Mouse (Mus musculus): Measurements from ENCODE around the gene Glis3. TPM values are rescaled to one million over a fixed set of nuclear protein-coding genes. Genes with fewer than 3 reads are reported as not detected.

Gene Glis3
- total RNA-seq (2015; ENCODE audit: low replicate concordance) = 0.38 and 1.7 TPM in 2 replicates
- 0.43 and 0.70 TPM in 2 replicates for total RNA-seq (2017; ENCODE audit: low replicate concordance)

DNA sequence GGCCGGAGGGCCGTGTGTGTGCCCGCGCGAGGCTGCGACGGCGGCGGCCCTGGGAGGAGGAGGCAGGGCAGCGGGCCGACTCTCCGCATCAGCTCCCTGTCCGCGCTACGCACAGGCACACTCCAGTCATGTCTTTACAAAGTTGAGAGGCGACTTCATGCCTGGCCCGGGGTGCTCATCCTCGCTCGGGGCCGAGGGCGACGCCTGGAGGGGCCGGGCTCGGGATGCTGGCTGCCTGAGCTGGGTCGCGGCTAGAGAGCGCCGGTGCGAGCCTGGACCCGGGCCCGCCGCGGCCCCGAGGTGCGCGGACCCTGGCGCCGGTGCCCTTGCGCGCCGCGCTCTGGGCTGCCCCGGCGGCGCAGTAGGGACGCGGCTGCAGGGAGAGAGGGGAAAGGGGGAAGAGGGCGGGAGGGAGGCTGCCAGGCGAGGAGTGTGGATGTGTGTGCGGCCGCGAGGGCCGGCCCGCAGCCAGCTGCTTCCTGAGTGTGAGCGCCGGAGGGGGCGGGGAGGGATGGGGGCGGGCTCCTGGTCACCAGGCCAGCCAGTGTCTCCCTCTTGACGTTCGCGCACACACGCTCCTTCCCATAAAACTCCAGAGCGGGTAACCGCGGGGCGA, at the start of gene Glis3:
Glis3 (minus strand) TSS at position 302 of the 616 bp plus-strand sequence.
- ATAC-seq (replicated peaks; ENCODE audit: low FRiP score, poor library complexity, severe bottlenecking) = no peak

DNA sequence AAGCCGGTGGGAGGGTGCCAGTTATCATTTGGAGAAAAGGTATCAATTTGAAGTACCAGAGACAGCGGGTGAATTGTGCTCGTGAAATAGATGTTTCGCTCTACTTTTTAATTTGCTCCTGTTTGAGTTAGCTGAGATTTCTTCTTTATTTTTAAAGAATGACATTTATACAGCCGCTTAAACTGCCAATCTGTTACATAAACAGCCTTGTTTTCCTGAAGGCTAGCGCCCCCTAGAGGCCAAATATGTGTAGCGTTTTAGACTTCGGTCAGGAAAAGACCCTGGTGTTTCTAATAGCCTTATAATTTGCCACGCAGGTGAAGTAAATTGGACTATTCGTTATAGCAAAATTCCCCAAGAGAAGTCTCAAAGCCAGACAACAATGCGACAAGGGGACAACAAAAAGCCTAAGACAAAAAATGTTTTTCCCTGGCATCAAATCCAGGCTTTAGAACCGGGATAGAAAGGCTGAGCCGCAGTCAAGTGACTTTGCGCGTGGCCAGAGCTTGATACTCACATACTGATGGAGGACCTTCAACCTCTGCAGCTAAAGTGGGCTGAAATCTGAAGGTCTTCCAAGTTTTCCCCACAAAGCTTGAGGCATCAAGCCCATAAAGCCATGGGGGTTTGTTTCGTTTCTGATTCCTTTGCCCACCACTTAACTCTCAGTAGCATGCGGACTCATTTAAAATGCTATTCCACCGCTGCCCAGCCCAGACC, 46.4 kb upstream of the Glis3 start:
- ATAC-seq (replicated peaks; ENCODE audit: low FRiP score, poor library complexity, severe bottlenecking) = no peak

GRCm38 (mm10) chr19:28724641-28725040, 44.8 kb upstream of the Glis3 start:
- no peak for ATAC-seq (replicated peaks; ENCODE audit: low FRiP score, poor library complexity, severe bottlenecking)

DNA sequence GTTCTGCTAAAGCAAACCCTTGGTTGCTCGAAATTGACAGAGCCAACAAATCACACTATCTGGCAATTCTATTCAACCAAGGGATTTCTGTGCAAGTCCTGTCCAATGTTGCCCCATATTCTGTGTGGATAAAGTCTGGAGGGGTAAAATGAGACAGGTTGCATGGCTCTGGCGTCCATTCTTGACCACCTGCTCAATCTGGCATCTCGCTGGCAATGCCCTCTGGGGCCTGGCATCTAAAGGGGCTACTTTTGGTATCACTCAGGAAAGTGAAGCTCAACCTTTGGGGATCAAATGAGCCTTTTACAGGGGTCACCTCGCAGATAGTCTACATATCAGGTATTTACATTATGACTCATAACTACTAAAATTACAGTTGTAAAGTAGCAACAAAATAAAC, 42.7 kb upstream of the Glis3 start:
- ATAC-seq (replicated peaks; ENCODE audit: low FRiP score, poor library complexity, severe bottlenecking) = no peak

DNA sequence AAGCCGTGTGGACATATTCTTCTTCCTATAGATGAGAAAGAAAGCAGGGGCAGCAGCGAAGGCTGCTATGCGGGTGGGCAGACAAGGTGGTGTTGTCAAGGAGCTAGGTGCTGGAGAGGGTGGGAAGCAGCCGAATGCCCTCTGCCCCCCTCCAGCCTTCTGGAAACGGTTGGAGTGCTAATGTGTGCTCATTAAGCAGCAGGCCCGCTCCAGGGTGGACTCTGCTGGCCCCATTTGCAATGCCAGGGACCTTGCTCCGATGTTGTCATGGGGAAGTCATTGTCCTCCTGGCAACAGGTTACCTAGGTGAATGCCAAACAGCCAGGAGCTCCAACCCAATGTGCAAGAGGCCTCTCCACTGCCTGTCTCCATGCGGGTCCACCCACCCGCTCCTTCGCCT, 42.0 kb upstream of the Glis3 start:
- ATAC-seq (replicated peaks; ENCODE audit: low FRiP score, poor library complexity, severe bottlenecking) = no peak

DNA sequence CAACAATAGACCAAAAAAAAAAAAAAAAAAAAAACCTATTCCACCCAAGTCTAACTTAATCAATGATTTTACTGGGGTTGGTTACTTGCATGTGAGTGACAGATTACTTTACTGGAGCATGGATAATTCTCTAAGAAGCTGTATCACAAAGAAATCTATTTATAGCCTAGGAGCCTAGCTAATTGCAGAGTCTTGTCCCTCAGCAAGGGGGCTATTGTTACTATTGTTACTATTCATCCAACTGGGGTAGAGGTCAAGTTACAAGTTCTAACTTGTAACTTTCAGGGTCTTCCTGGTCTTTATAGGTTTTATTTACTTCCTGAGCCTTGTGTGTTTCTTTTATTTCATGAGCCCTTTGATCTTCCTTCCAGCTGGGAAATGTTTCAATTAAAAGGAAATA, 40.1 kb upstream of the Glis3 start:
- no peak for ATAC-seq (replicated peaks; ENCODE audit: low FRiP score, poor library complexity, severe bottlenecking)

- no peak for ATAC-seq (replicated peaks; ENCODE audit: low FRiP score, poor library complexity, severe bottlenecking)
These were observed 34.8 kb upstream of the Glis3 start for GRCm38 (mm10) chr19:28714674-28715073.

DNA sequence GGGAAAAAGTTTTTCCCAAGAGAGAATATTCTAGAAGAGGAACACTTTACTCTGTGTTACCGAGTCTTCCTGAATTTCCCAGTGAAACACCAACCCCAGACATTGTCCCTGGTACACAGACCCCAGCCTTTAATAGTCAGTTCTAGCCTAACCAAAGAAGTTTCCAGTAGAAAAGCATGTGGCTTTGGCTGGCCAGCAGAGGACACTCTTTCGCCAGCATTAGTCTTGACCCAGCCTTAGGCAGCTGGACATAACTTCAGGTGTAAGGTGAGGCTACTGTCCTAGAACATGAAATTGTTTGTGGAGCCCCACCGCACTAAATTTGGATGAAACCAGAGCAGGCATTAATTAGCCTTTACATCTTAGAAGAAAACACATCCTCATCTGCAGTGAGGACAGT, 17.8 kb upstream of the Glis3 start:
- no peak for ATAC-seq (replicated peaks; ENCODE audit: low FRiP score, poor library complexity, severe bottlenecking)

DNA sequence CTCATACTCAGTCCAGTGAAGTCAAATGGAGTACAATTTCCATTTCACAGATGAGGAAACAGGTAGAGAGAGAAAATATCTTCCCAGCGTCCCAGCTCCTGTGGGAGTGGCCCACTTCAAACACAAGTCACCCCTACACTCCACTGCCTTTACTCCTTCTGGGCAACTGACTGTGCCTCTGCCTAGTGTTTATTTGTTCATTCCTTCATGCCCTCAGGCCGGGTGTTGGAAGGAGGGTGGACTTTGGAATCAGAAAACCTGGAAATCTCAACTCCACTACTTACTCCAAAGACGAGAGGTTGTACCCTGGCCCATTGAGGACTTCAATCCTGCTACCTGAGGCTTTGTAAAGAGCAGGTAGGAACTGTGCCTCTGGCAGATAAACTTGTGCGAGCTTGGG, 6.5 kb upstream of the Glis3 start:
- ATAC-seq (replicated peaks; ENCODE audit: low FRiP score, poor library complexity, severe bottlenecking) = no peak

DNA sequence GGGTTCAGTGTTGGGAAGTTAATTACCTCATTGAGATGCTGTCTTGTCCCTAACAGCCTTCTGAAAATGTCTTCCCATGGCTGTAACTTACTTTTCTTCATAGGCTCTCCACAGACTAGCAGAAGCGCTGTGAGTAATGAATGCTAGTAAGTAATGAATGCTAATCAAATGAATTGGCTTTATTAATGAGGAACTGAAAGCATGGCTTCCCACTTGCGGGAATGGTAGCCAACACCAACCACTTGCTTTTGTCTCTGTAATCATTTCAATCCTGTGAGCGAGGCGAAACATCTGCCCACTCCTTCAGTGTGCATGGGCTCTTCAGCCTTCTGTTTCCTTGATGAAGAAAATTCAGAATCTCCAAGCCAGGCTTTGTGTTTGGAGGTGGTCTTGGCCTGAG, 5.6 kb upstream of the Glis3 start:
- ATAC-seq (replicated peaks; ENCODE audit: low FRiP score, poor library complexity, severe bottlenecking) = no peak

- no peak for ATAC-seq (replicated peaks; ENCODE audit: low FRiP score, poor library complexity, severe bottlenecking)
These were observed 4.5 kb upstream of the Glis3 start for GRCm38 (mm10) chr19:28684347-28684746.

DNA sequence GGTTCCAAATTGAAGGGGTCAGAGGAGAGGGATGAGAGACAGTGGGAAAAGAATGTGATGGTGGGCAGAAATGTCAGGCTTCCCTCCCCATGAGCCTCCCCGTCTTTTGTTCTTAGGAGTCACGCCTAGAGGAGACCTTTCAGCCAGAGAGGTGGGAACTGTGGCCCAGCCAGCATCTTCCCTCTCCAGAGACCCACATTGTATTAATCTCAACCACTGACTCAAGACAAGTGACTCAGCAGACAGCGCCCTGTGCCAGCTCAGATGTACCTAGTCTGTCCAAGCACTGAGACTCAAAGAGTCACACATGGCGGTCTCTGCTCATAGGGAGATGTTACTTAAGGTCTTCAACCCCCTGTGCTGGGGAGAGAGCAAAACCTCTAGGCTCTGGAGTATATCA, 3.5 kb upstream of the Glis3 start:
- ATAC-seq (replicated peaks; ENCODE audit: low FRiP score, poor library complexity, severe bottlenecking) = no peak

DNA sequence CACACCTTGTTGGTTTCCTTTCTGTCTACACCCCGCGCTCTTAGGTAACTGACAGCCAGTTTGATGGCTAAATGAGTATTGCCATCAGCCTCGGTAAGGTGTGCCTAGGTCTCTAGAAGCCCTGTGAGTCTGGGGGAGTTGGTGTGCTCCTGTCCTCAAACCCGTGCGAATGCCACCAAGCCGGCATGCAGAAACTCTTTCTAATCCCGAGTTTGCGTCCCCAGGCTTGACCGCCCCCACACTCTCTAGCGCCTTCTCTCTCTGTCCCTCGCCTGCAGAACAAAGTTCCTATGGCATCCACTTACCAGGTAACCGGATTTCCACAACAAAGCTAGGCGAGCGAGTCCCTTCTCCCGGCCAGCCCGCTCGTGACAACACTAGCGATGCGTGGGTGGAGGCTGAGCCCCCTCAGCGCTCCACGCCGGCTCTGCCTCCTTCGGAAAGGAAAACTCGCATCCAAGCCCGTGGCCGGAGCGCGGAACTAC, 544 bp downstream of the Glis3 start:
- no peak for ATAC-seq (replicated peaks; ENCODE audit: low FRiP score, poor library complexity, severe bottlenecking)

- no peak for ATAC-seq (replicated peaks; ENCODE audit: low FRiP score, poor library complexity, severe bottlenecking)
These were observed 1.1 kb downstream of the Glis3 start for GRCm38 (mm10) chr19:28678646-28679270.

DNA sequence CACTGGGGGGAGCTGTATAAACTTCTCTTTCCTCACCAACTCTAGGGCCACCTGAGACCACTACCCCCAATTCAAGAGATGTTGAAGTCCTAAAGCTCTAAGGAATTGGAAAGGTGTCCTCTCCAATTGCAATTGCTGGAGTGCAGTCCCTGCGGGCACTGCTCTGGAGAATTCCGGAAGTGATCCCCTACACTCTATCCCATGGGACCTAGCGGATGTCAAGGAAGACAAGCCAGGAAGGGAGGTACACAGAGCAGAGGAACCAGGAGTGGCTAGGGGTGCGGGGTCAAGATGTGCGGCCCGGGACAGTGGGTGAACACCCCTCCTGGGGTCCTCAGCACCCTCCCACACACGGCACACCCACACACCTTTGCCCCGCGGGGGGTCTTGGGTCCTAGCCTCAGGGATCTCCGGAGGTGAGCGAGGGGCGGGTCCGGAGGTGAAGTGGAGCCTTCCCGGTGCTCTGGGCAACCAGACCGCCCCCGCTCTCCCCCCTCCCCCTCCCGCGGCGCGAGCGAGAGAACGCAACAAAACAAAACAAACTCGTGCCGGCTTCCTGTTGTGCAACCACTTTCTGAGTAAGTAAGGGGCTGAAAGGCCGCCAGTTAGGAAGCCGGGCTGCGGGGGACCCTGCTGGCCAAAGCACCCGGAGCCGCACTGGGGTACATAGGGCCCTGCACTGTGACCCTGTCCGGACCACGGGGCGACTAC, 2.0 kb downstream of the Glis3 start:
- no peak for ATAC-seq (replicated peaks; ENCODE audit: low FRiP score, poor library complexity, severe bottlenecking)

- no peak for ATAC-seq (replicated peaks; ENCODE audit: low FRiP score, poor library complexity, severe bottlenecking)
These were observed 2.7 kb downstream of the Glis3 start for GRCm38 (mm10) chr19:28677045-28677727.

DNA sequence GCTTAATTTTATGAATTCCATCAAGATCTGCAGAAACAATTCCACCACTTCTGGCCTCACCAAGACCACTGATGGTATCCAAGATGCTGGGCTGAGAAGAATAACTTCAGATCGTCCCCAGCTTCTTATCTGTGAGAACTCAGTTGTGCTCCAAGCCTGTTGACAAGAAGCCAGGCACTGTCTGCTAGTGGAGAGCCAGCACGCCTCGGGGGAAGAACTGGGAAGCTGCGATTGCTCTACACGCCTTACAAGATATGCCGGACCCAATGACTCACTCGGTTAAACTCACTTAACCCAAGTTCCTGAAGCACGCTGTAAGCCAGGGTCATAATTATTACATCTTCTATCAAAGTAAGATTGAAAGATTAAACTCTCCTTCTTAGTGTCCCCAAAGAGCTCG, 16.1 kb downstream of the Glis3 start:
- no peak for ATAC-seq (replicated peaks; ENCODE audit: low FRiP score, poor library complexity, severe bottlenecking)

DNA sequence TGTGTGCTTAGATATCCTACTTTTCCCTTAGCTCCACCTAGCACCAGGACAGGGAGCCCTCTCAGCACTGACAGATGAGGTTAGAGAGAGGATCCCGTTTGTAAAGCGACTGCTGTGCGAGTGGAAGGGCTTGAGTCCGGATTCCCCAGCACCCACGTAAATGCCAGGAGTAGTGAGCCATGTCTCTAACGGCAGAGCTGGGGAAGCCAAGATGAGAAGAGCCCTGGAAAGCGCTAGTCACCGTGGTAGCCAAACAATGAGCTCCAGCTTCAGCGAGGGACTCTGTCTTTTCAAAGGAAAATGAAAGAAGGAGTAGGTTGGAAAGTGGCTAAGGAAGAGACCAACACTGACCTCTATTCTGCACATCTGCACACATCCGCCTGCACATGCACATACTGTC, 16.7 kb downstream of the Glis3 start:
- no peak for ATAC-seq (replicated peaks; ENCODE audit: low FRiP score, poor library complexity, severe bottlenecking)

DNA sequence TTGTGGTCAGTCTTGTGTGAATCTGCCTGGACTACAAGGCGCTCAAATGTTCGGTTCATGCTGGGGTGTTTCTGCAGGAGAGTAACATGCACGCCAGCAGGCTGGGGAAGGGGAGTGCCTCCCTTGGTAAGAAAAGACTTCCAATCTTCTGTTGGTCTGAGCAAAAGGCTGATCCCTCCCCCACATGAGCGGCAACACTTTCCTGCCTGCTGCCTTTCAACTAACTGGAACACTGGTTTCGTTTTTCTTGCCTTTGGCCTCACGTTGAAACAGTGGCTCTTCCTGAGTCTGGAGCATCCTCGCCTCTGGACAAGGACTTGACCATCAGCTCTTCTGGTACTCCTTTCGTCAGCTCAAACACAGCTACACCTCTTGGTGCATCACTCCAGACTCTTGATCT, 17.4 kb downstream of the Glis3 start:
- ATAC-seq (replicated peaks; ENCODE audit: low FRiP score, poor library complexity, severe bottlenecking) = no peak

DNA sequence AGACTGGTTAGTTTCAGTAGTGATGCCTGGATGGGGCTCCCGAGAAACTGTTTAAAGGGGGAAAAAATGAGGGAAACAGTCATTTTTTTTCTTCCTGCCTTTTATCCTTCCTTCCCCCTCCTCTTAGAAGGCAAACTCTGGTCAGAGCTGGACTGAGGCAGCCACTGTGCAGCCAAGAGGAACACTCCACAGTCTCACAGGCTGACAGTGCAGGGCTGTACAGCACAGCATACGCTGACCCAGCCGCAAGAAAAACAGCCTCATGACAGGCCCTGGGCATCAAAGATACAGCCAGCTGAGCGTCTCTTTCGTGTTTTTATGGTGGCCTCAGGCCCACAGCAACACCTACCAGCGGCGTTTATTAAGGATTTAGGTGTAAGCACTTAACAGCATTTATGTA, 19.0 kb downstream of the Glis3 start:
- no peak for ATAC-seq (replicated peaks; ENCODE audit: low FRiP score, poor library complexity, severe bottlenecking)

Data from erythroblast, adult 5-6 weeks (primary cell).